Mouse (Mus musculus): ENCODE measurements around the gene Ano6. TPM values are rescaled to one million over a fixed set of nuclear protein-coding genes. Genes with fewer than 3 reads are reported as not detected.

Ano6 gene
- polyA plus RNA-seq, 1 experiment: 14.8 TPM

GRCm38 (mm10) chr15:95885953-95886820, 95.5 kb downstream of the Ano6 start:
- no peaks in the 10 kb centered on the region for H3K27me3 ChIP-seq (ENCODE audit: control insufficient read depth, insufficient read depth, low read length)
- no peak for DNase-seq
- TF ChIP-seq POLR2A (IDR thresholded peaks at IDR 0.05; ENCODE audit: borderline replicate concordance, insufficient read depth, low read length) (no peak), CTCF (IDR thresholded peaks at IDR 0.05; ENCODE audit: borderline replicate concordance, insufficient read depth, low read depth, low read length) (no peak)
- H3K4me3 ChIP-seq (replicated peaks; ENCODE audit: insufficient read depth, low read depth, low read length): no peak overlapping the region
- no peaks in the 10 kb centered on the region for H3K4me1 ChIP-seq (ENCODE audit: control insufficient read depth, insufficient read depth, low read length)
- WGBS: 88% methylated on average over 18 of the region's 18 CpGs
- no peak overlapping the region for H3K27ac ChIP-seq (ENCODE audit: insufficient read depth, low read length)

- Histone ChIP-seq H3K27me3 (ENCODE audit: control insufficient read depth, insufficient read depth, low read length) (no peaks in the 10 kb centered on the region), H3K27ac (ENCODE audit: insufficient read depth, low read length) (no peak overlapping the region), H3K4me3 (replicated peaks; ENCODE audit: insufficient read depth, low read depth, low read length) (no peak overlapping the region), H3K4me1 (ENCODE audit: control insufficient read depth, insufficient read depth, low read length) (no peaks in the 10 kb centered on the region)
- no peak for DNase-seq
- no peak for TF ChIP-seq POLR2A (IDR thresholded peaks at IDR 0.05; ENCODE audit: borderline replicate concordance, insufficient read depth, low read length)
- TF ChIP-seq CTCF (IDR thresholded peaks at IDR 0.05; ENCODE audit: borderline replicate concordance, insufficient read depth, low read depth, low read length): no peak
- WGBS: 33% methylated on average over 5 of the region's 5 CpGs
Observed at GRCm38 (mm10) chr15:95887365-95887764, 96.7 kb downstream of the Ano6 start.

- no peak overlapping the region for H3K27ac ChIP-seq (ENCODE audit: insufficient read depth, low read length)
- WGBS: 81% methylated on average over 5 of the region's 5 CpGs
Observed at GRCm38 (mm10) chr15:95888556-95888955, 97.9 kb downstream of the Ano6 start.

GRCm38 (mm10) chr15:95890368-95890767, 99.7 kb downstream of the Ano6 start:
- H3K27ac ChIP-seq (ENCODE audit: insufficient read depth, low read length): no peak overlapping the region
- H3K27me3 ChIP-seq (ENCODE audit: control insufficient read depth, insufficient read depth, low read length): no peaks in the 10 kb centered on the region
- TF ChIP-seq POLR2A (IDR thresholded peaks at IDR 0.05; ENCODE audit: borderline replicate concordance, insufficient read depth, low read length): no peak
- no peak for DNase-seq
- 93% methylated on average over 5 of the region's 5 CpGs for WGBS
- no peaks in the 10 kb centered on the region for H3K4me1 ChIP-seq (ENCODE audit: control insufficient read depth, insufficient read depth, low read length)
- no peak overlapping the region for H3K4me3 ChIP-seq (replicated peaks; ENCODE audit: insufficient read depth, low read depth, low read length)

More at GRCm38 (mm10) chr15:95888556-95888955, 97.9 kb downstream of the Ano6 start:
- no peak overlapping the region for H3K4me3 ChIP-seq (replicated peaks; ENCODE audit: insufficient read depth, low read depth, low read length)
- H3K27me3 ChIP-seq (ENCODE audit: control insufficient read depth, insufficient read depth, low read length): no peaks in the 10 kb centered on the region
- no peak for TF ChIP-seq CTCF (IDR thresholded peaks at IDR 0.05; ENCODE audit: borderline replicate concordance, insufficient read depth, low read depth, low read length)
- TF ChIP-seq POLR2A (IDR thresholded peaks at IDR 0.05; ENCODE audit: borderline replicate concordance, insufficient read depth, low read length): no peak
- no peaks in the 10 kb centered on the region for H3K4me1 ChIP-seq (ENCODE audit: control insufficient read depth, insufficient read depth, low read length)
- DNase-seq: no peak

GRCm38 (mm10) chr15:95892171-95892570, 101.5 kb downstream of the Ano6 start:
- DNase-seq: no peak
- WGBS: 86% methylated on average over 4 of the region's 4 CpGs
- no peak overlapping the region for H3K4me3 ChIP-seq (replicated peaks; ENCODE audit: insufficient read depth, low read depth, low read length)
- no peaks in the 10 kb centered on the region for H3K4me1 ChIP-seq (ENCODE audit: control insufficient read depth, insufficient read depth, low read length)
- H3K27ac ChIP-seq (ENCODE audit: insufficient read depth, low read length): no peak overlapping the region
- H3K27me3 ChIP-seq (ENCODE audit: control insufficient read depth, insufficient read depth, low read length): no peaks in the 10 kb centered on the region
- TF ChIP-seq CTCF (IDR thresholded peaks at IDR 0.05; ENCODE audit: borderline replicate concordance, insufficient read depth, low read depth, low read length) (no peak), POLR2A (IDR thresholded peaks at IDR 0.05; ENCODE audit: borderline replicate concordance, insufficient read depth, low read length) (no peak)

- H3K4me3 ChIP-seq (replicated peaks; ENCODE audit: insufficient read depth, low read depth, low read length): no peak overlapping the region
- 81% methylated on average over 10 of the region's 10 CpGs for WGBS
- TF ChIP-seq CTCF (IDR thresholded peaks at IDR 0.05; ENCODE audit: borderline replicate concordance, insufficient read depth, low read depth, low read length) (no peak), POLR2A (IDR thresholded peaks at IDR 0.05; ENCODE audit: borderline replicate concordance, insufficient read depth, low read length) (no peak)
- H3K4me1 ChIP-seq (ENCODE audit: control insufficient read depth, insufficient read depth, low read length): no peaks in the 10 kb centered on the region
- H3K27ac ChIP-seq (ENCODE audit: insufficient read depth, low read length): no peak overlapping the region
- DNase-seq: no peak
- H3K27me3 ChIP-seq (ENCODE audit: control insufficient read depth, insufficient read depth, low read length): no peaks in the 10 kb centered on the region
Observed at GRCm38 (mm10) chr15:95892929-95893328, 102.3 kb downstream of the Ano6 start.

GRCm38 (mm10) chr15:95895699-95896098, 105.1 kb downstream of the Ano6 start:
- no peak for DNase-seq
- H3K27ac ChIP-seq (ENCODE audit: insufficient read depth, low read length): no peak overlapping the region
- no peaks in the 10 kb centered on the region for H3K4me1 ChIP-seq (ENCODE audit: control insufficient read depth, insufficient read depth, low read length)
- no peak overlapping the region for H3K4me3 ChIP-seq (replicated peaks; ENCODE audit: insufficient read depth, low read depth, low read length)
- no peaks in the 10 kb centered on the region for H3K27me3 ChIP-seq (ENCODE audit: control insufficient read depth, insufficient read depth, low read length)
- TF ChIP-seq POLR2A (IDR thresholded peaks at IDR 0.05; ENCODE audit: borderline replicate concordance, insufficient read depth, low read length) (no peak), CTCF (IDR thresholded peaks at IDR 0.05; ENCODE audit: borderline replicate concordance, insufficient read depth, low read depth, low read length) (no peak)
- WGBS: 93% methylated on average over 7 of the region's 7 CpGs

GRCm38 (mm10) chr15:95897653-95898052, 107.0 kb downstream of the Ano6 start:
- no peak for TF ChIP-seq POLR2A (IDR thresholded peaks at IDR 0.05; ENCODE audit: borderline replicate concordance, insufficient read depth, low read length)
- TF ChIP-seq CTCF (IDR thresholded peaks at IDR 0.05; ENCODE audit: borderline replicate concordance, insufficient read depth, low read depth, low read length): no peak
- WGBS: 90% methylated on average over 12 of the region's 12 CpGs

More at GRCm38 (mm10) chr15:95897653-95898052, 107.0 kb downstream of the Ano6 start:
- Histone ChIP-seq H3K4me3 (replicated peaks; ENCODE audit: insufficient read depth, low read depth, low read length) (no peak overlapping the region), H3K27me3 (ENCODE audit: control insufficient read depth, insufficient read depth, low read length) (no peaks in the 10 kb centered on the region), H3K27ac (ENCODE audit: insufficient read depth, low read length) (no peak overlapping the region), H3K4me1 (ENCODE audit: control insufficient read depth, insufficient read depth, low read length) (no peaks in the 10 kb centered on the region)
- no peak for DNase-seq

Measured in cerebellum, adult 2 months (tissue).